Mouse (Mus musculus): ENCODE results near the gene Pcca.
"Not testable (repeated sequence)": the region's sequence is repeated elsewhere in the genome, so short reads cannot be mapped to it uniquely, and the experiment has no call there.

The Pcca gene

GRCm38 (mm10) chr14:122560893-122561452, 26.8 kb downstream of the Pcca start:
- DNase-seq (ENCODE audit: low spot score): not testable (repeated sequence)

GRCm38 (mm10) chr14:122570862-122571261, 36.7 kb downstream of the Pcca start:
- DNase-seq (ENCODE audit: low spot score): no peak

- DNase-seq (ENCODE audit: low spot score): no peak
These were observed 40.1 kb downstream of the Pcca start for GRCm38 (mm10) chr14:122574064-122574751.

- DNase-seq (ENCODE audit: low spot score): no peak
These were observed 43.7 kb downstream of the Pcca start for GRCm38 (mm10) chr14:122577816-122578215.

GRCm38 (mm10) chr14:122582057-122582456, 47.9 kb downstream of the Pcca start:
- DNase-seq (ENCODE audit: low spot score): no peak

- DNase-seq (ENCODE audit: low spot score): no peak
These were observed 48.5 kb downstream of the Pcca start for GRCm38 (mm10) chr14:122582491-122583077.

- DNase-seq (ENCODE audit: low spot score): not testable (repeated sequence)
These were observed 50.0 kb downstream of the Pcca start for GRCm38 (mm10) chr14:122584087-122584486.

GRCm38 (mm10) chr14:122586942-122587341, 52.8 kb downstream of the Pcca start:
- DNase-seq (ENCODE audit: low spot score): no peak

GRCm38 (mm10) chr14:122597534-122597933, 63.4 kb downstream of the Pcca start:
- DNase-seq (ENCODE audit: low spot score): no peak

- DNase-seq (ENCODE audit: low spot score): no peak
These were observed 64.7 kb downstream of the Pcca start for GRCm38 (mm10) chr14:122598802-122599201.

- DNase-seq (ENCODE audit: low spot score): no peak
These were observed 65.7 kb downstream of the Pcca start for GRCm38 (mm10) chr14:122599839-122600238.

GRCm38 (mm10) chr14:122602701-122603100, 68.6 kb downstream of the Pcca start:
- no peak for DNase-seq (ENCODE audit: low spot score)

GRCm38 (mm10) chr14:122606499-122606898, 72.4 kb downstream of the Pcca start:
- DNase-seq (ENCODE audit: low spot score): no peak

GRCm38 (mm10) chr14:122607456-122607855, 73.3 kb downstream of the Pcca start:
- no peak for DNase-seq (ENCODE audit: low spot score)

GRCm38 (mm10) chr14:122608323-122608722, 74.2 kb downstream of the Pcca start:
- no peak for DNase-seq (ENCODE audit: low spot score)

GRCm38 (mm10) chr14:122611035-122611434, 76.9 kb downstream of the Pcca start:
- no peak for DNase-seq (ENCODE audit: low spot score)

GRCm38 (mm10) chr14:122612317-122612716, 78.2 kb downstream of the Pcca start:
- DNase-seq (ENCODE audit: low spot score): no peak

GRCm38 (mm10) chr14:122617656-122618055, 83.5 kb downstream of the Pcca start:
- DNase-seq (ENCODE audit: low spot score): no peak

GRCm38 (mm10) chr14:122633416-122633815, 99.3 kb downstream of the Pcca start:
- DNase-seq (ENCODE audit: low spot score): no peak

- DNase-seq (ENCODE audit: low spot score): no peak
These were observed 102.5 kb downstream of the Pcca start for GRCm38 (mm10) chr14:122636601-122637000.

GRCm38 (mm10) chr14:122637798-122638555, 103.9 kb downstream of the Pcca start:
- no peak for DNase-seq (ENCODE audit: low spot score)

GRCm38 (mm10) chr14:122639168-122639720, 105.1 kb downstream of the Pcca start:
- DNase-seq (ENCODE audit: low spot score): no peak
